ENCODE assay signal across 25 mouse cellular contexts in the genomic region with DNA sequence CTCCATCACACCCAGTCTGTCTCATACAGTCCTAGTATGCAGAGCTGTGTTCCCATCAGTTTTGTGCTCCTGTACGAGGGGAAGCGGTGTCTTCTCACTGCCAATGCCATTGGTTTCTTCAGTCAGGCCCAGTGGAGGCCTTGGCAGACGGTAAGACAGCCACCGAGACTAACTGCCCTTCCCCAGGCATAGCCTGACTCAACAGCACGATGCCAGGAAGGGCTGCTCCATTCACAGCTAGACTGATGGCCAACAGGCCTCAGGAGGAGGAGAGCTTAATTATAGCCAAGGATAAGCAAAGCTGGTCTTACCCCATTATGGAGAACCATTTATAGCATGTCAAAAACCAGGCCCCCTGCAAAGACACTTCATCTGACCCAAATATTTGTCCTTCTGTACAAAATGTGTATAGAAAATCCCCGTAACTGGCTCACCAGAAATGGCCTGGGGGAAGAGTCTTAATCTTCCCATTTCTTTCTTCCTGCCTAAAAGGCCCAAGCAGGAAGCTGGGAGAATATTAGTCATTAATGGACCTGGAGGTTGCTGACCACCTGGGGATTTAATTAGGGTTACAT. TPM values are rescaled to one million over a fixed set of nuclear protein-coding genes. Genes with fewer than 3 reads are reported as not detected.
DNase-seq lines count a peak whose midpoint lies in the region; ATAC-seq lines count a peak whose summit lies in the region.
"Had no signal": no experiment of that assay in that cellular context is flagged by ENCODE, and none has a peak within 500 bp of the region (broad histone marks: within the 10 kb centered on the region; RNA-seq: fewer than 3 reads in every experiment).

No protein-coding gene starts in this region.

- DNase-seq in cerebellum, adult 8-10 months, result no peak
- DNase-seq in cerebellum, adult 9-11 months, result peak; percentile 20
- no peak for DNase-seq in cerebellum, postnatal 4 days (ENCODE audit: low spot score in 2 of 2)
- DNase-seq in cerebellum, postnatal 14 days, result peak; percentile 42 to 68
- no peak for DNase-seq in limb, embryonic 10.5 days (ENCODE audit: low spot score)
- DNase-seq in midbrain, embryonic 11.5 days (ENCODE audit: low spot score, missing footprints), result no peak
- no peak for DNase-seq in layer of hippocampus, postnatal 36 days
- DNase-seq: adrenal gland, postnatal 10 days; adrenal gland, postnatal 36 days; embryo, embryonic 11 days; gastrocnemius, postnatal 10 days; gastrocnemius, postnatal 36 days; kidney, adult 11 months had no signal

- no peaks in the 10 kb centered on the region for H3K27me3 ChIP-seq in limb, embryonic 10.5 days (ENCODE audit: low read depth, poor library complexity, severe bottlenecking)
- no peaks in the 10 kb centered on the region for H3K27me3 ChIP-seq in midbrain, embryonic 11.5 days (ENCODE audit: control insufficient read depth, insufficient read depth, low read length)
- H3K27me3 ChIP-seq: embryonic facial prominence, embryonic 13.5 days; forebrain, embryonic 12.5 days; forebrain, embryonic 15.5 days; hindbrain, embryonic 13.5 days; intestine, embryonic 15.5 days had no signal

- H3K9me3 ChIP-seq in limb, embryonic 10.5 days (replicated peaks), result no peaks in the 10 kb centered on the region
- H3K9me3 ChIP-seq in midbrain, embryonic 11.5 days (ENCODE audit: control insufficient read depth, low read length), result no peaks in the 10 kb centered on the region
- H3K9me3 ChIP-seq: embryonic facial prominence, embryonic 10.5 days; embryonic facial prominence, embryonic 13.5 days; forebrain, embryonic 12.5 days; forebrain, embryonic 15.5 days; hindbrain, embryonic 10.5 days; hindbrain, embryonic 13.5 days; intestine, embryonic 15.5 days had no signal

- H3K27ac ChIP-seq in limb, embryonic 10.5 days, result peak overlapping the region; percentile 61
- H3K27ac ChIP-seq in midbrain, embryonic 11.5 days (ENCODE audit: low read depth, low read length), result no peak overlapping the region
- H3K27ac ChIP-seq: embryonic facial prominence, embryonic 13.5 days; forebrain, embryonic 12.5 days; forebrain, embryonic 15.5 days; intestine, embryonic 15.5 days had no signal

- no peak overlapping the region for H3K4me3 ChIP-seq in limb, embryonic 10.5 days
- H3K4me3 ChIP-seq in midbrain, embryonic 11.5 days (ENCODE audit: low read depth, low read length), result no peak overlapping the region
- H3K4me3 ChIP-seq: embryonic facial prominence, embryonic 10.5 days; embryonic facial prominence, embryonic 13.5 days; erythroblast, embryonic 14.5 days; forebrain, embryonic 12.5 days; forebrain, embryonic 15.5 days; hindbrain, embryonic 10.5 days; hindbrain, embryonic 13.5 days; intestine, embryonic 15.5 days had no signal

- no peaks in the 10 kb centered on the region for H3K36me3 ChIP-seq in limb, embryonic 10.5 days
- H3K36me3 ChIP-seq in midbrain, embryonic 11.5 days (ENCODE audit: control insufficient read depth, insufficient read depth, low read length), result no peaks in the 10 kb centered on the region
- H3K36me3 ChIP-seq: embryonic facial prominence, embryonic 10.5 days; embryonic facial prominence, embryonic 13.5 days; forebrain, embryonic 12.5 days; forebrain, embryonic 15.5 days; hindbrain, embryonic 10.5 days; hindbrain, embryonic 13.5 days; intestine, embryonic 15.5 days had no signal

- ATAC-seq in cerebellum, adult (ENCODE audit: insufficient number of reproducible peaks, low FRiP score, low TSS enrichment), result peak; percentile 47; the same call in 1 of the 2 replicates
- no peak for ATAC-seq in midbrain, embryonic 11.5 days (ENCODE audit: low FRiP score)
- ATAC-seq: forebrain, embryonic 15.5 days; hindbrain, embryonic 16.5 days; intestine, embryonic 15.5 days had no signal

- H3K9ac ChIP-seq in midbrain, embryonic 11.5 days (ENCODE audit: low read length), result no peak overlapping the region
- H3K9ac ChIP-seq: embryonic facial prominence, embryonic 13.5 days; forebrain, embryonic 12.5 days; forebrain, embryonic 15.5 days; hindbrain, embryonic 13.5 days; intestine, embryonic 15.5 days had no signal

- no peak overlapping the region for H3K4me2 ChIP-seq in midbrain, embryonic 11.5 days
- H3K4me2 ChIP-seq: embryonic facial prominence, embryonic 13.5 days; forebrain, embryonic 12.5 days; forebrain, embryonic 15.5 days; heart, embryonic 11.5 days; hindbrain, embryonic 13.5 days; intestine, embryonic 15.5 days had no signal

- H3K4me1 ChIP-seq in limb, embryonic 10.5 days, result peaks cover 38% of the 10 kb centered on the region
- peaks cover 3% of the 10 kb centered on the region; the same call in 1 of the 2 replicates for H3K4me1 ChIP-seq in midbrain, embryonic 11.5 days (ENCODE audit: control insufficient read depth, insufficient read depth, low read length)
- H3K4me1 ChIP-seq: intestine, embryonic 15.5 days had no signal

- 77% methylated on average over 6 of the region's 6 CpGs for WGBS in limb, embryonic 10.5 days
- WGBS in midbrain, embryonic 11.5 days, result 79% methylated on average over 6 of the region's 6 CpGs

RNA-seq across cellular contexts. Expression of a gene that starts 44.9 kb away (rescaled TPM):
- polyA plus RNA-seq in limb, embryonic 10.5 days (2016; fragmentation: Nextera tagmentation; extraction: Ambion mirVana), result 1.0 and 1.4 TPM in 2 replicates
- 1.9 and 2.0 TPM in 2 replicates for polyA plus RNA-seq in midbrain, embryonic 11.5 days (2014; fragmentation: Nextera tagmentation; extraction: Ambion mirVana)
- total RNA-seq in layer of hippocampus, postnatal 36 days (2021), result 10 to 100 TPM; 39.8 to 46.7 TPM
- total RNA-seq: granulocyte monocyte progenitor cell, adult 5-6 weeks had no signal
- polyA plus RNA-seq: erythroblast, embryonic 14.5 days had no signal

Comparison
In these comparisons a context has a peak if more than half of its experiments do, and no peak if none do; other contexts are left out.
1. DNase-seq: peak in cerebellum, adult 9-11 months (single experiment) and cerebellum, postnatal 14 days (2 of 2); none in cerebellum, adult 8-10 months (single experiment), cerebellum, postnatal 4 days (0 of 2), limb, embryonic 10.5 days (single experiment), midbrain, embryonic 11.5 days (single experiment) and layer of hippocampus, postnatal 36 days (0 of 2).